Mouse (Mus musculus) MEL (cell line): ENCODE measurements around the gene Vav3. TPM values are rescaled to one million over a fixed set of nuclear protein-coding genes. Genes with fewer than 3 reads are reported as not detected.

Experiments used
- DNase-seq: peaks from one replicate; pipeline ENCODE4 v3.0.0; 2011; ENCODE audit warnings: low read depth, low spot score
- H3K27ac ChIP-seq: 2 replicates; pipeline ENCODE4 v1.5.1; 2012; ENCODE audit warnings: low read depth, mild to moderate bottlenecking, control low read depth, low read length, moderate library complexity; ENCODE audit not compliant: control insufficient read depth
- H3K27me3 ChIP-seq, 2 experiments: fragments of 150-350 bp in 1 of 2; sonication (generic) in 1 of 2; 2 replicates each; pipeline ENCODE4 v1.6.1; 2012; ENCODE audit warnings: low read length in 2 of 2, mild to moderate bottlenecking in 2 of 2, improper control_type of control experiment in 1 of 2, moderate library complexity in 1 of 2; ENCODE audit not compliant: insufficient read depth in 2 of 2, control insufficient read depth in 1 of 2
- H3K36me3 ChIP-seq, 2 experiments: 2 replicates each; pipeline ENCODE4 v1.6.1; 2012 to 2014; ENCODE audit warnings: low read length in 2 of 2, improper control_type of control experiment in 1 of 2, inconsistent platforms in 1 of 2, mild to moderate bottlenecking in 1 of 2; ENCODE audit not compliant: insufficient read depth in 2 of 2, control insufficient read depth in 1 of 2
- H3K4me1 ChIP-seq, 2 experiments: fragments of 150-350 bp in 1 of 2; sonication (generic) in 1 of 2; 2 replicates each; pipeline ENCODE4 v1.6.1; 2012; ENCODE audit warnings: low read length in 2 of 2, improper control_type of control experiment in 1 of 2, mild to moderate bottlenecking in 1 of 2; ENCODE audit not compliant: insufficient read depth in 2 of 2, control insufficient read depth in 1 of 2
- H3K4me3 ChIP-seq, 2 experiments: fragments of 150-350 bp in 1 of 2; sonication (generic) in 1 of 2; 2 replicates each; pipeline ENCODE4 v1.5.1; 2012; ENCODE audit warnings: low read depth in 2 of 2, low read length in 2 of 2, mild to moderate bottlenecking in 2 of 2, moderate library complexity in 2 of 2, control low read depth in 1 of 2, improper control_type of control experiment in 1 of 2; ENCODE audit not compliant: control insufficient read depth in 1 of 2, insufficient read depth in 1 of 2
- H3K79me2 ChIP-seq: 2 replicates; pipeline ENCODE4 v1.6.1; 2012; ENCODE audit warnings: mild to moderate bottlenecking, low read length, moderate library complexity; ENCODE audit not compliant: control insufficient read depth, poor library complexity, insufficient read depth
- H3K9ac ChIP-seq: 2 replicates; pipeline ENCODE4 v1.6.1; 2012; ENCODE audit warnings: low read depth, mild to moderate bottlenecking, control low read depth, low read length, moderate library complexity; ENCODE audit not compliant: control insufficient read depth, poor library complexity, severe bottlenecking
- H3K9me3 ChIP-seq: fragments of 150-350 bp; sonication (generic); replicated peaks from 2 replicates; pipeline ENCODE4 v1.6.1; 2012; ENCODE audit warnings: mild to moderate bottlenecking, low read length, improper control_type of control experiment, moderate library complexity; ENCODE audit not compliant: insufficient read depth
- E2F4 ChIP-seq: IDR thresholded peaks from 2 replicates; pipeline ENCODE4 v1.6.1; 2011; ENCODE audit warnings: low read depth, low read length, improper control_type of control experiment, borderline replicate concordance
- GABPA ChIP-seq: IDR thresholded peaks from 2 replicates; pipeline ENCODE4 v1.6.1; 2012; ENCODE audit warnings: low read depth, mild to moderate bottlenecking, inconsistent platforms, low read length, improper control_type of control experiment, moderate library complexity
- HCFC1 ChIP-seq: IDR thresholded peaks from 2 replicates; pipeline ENCODE4 v1.6.1; 2012; ENCODE audit warnings: low read depth, mild to moderate bottlenecking, inconsistent platforms, low read length, improper control_type of control experiment, moderate library complexity
- KAT2A ChIP-seq: conservative IDR thresholded peaks from 2 replicates; pipeline ENCODE4 v1.6.1; 2012; ENCODE audit warnings: low read depth, low read length, improper control_type of control experiment, inconsistent platforms
- MAFK ChIP-seq: IDR thresholded peaks from 2 replicates; pipeline ENCODE4 v1.6.1; 2011; ENCODE audit warnings: low read depth, mild to moderate bottlenecking, low read length, improper control_type of control experiment, borderline replicate concordance
- NELFE ChIP-seq: IDR thresholded peaks from 2 replicates; pipeline ENCODE4 v1.6.1; 2011; ENCODE audit warnings: low read depth, low read length, improper control_type of control experiment
- SIN3A ChIP-seq: IDR thresholded peaks from 2 replicates; pipeline ENCODE4 v1.6.1; 2012; ENCODE audit warnings: low read length, improper control_type of control experiment, inconsistent platforms
- TAL1 ChIP-seq: IDR thresholded peaks from 2 replicates; pipeline ENCODE4 v1.6.1; 2012; ENCODE audit warnings: mild to moderate bottlenecking, inconsistent platforms, low read length, moderate library complexity, mixed read lengths
- TBP ChIP-seq: IDR thresholded peaks from 2 replicates; pipeline ENCODE4 v1.8.0; 2011; ENCODE audit warnings: low read depth, low read length, improper control_type of control experiment
- UBTF ChIP-seq: IDR thresholded peaks from 2 replicates; pipeline ENCODE4 v1.6.1; 2012; ENCODE audit warnings: low read depth, mild to moderate bottlenecking, inconsistent platforms, low read length, improper control_type of control experiment, moderate library complexity, borderline replicate concordance; ENCODE audit not compliant: insufficient read depth
- USF2 ChIP-seq, 2 experiments: IDR thresholded peaks; 2 replicates each; pipeline ENCODE4 v1.6.1; 2011 to 2012; ENCODE audit warnings: improper control_type of control experiment in 2 of 2, low read length in 2 of 2, borderline replicate concordance in 1 of 2, inconsistent platforms in 1 of 2, low read depth in 1 of 2, mild to moderate bottlenecking in 1 of 2; ENCODE audit not compliant: insufficient read depth in 1 of 2
- ZC3H11A ChIP-seq: IDR thresholded peaks from 2 replicates; pipeline ENCODE4 v1.6.1; 2012; ENCODE audit warnings: low read depth, mild to moderate bottlenecking, inconsistent platforms, low read length, improper control_type of control experiment
- ZMIZ1 ChIP-seq: IDR thresholded peaks from 2 replicates; pipeline ENCODE4 v1.6.1; 2012; ENCODE audit warnings: low read depth, mild to moderate bottlenecking, inconsistent platforms, low read length, improper control_type of control experiment, moderate library complexity
- polyA plus RNA-seq, 2 experiments: library from polyadenylated mRNA; stranded (reverse) in 1 of 2; unstranded in 1 of 2; fragments of >175 nt in 1 of 2; fragments of >200 nt in 1 of 2; gene quantifications; 2 replicates each; pipeline versions ENCODE4 v1.2.1 to v1.2.4; 2012; ENCODE audit warnings: low replicate concordance in 2 of 2, low read depth in 1 of 2; ENCODE audit not compliant: insufficient read length in 2 of 2, insufficient read depth in 1 of 2, missing spikeins in 1 of 2
- total RNA-seq: library from RNA; depleted of rRNA; stranded (reverse); fragments of 300-350 nt; gene quantifications from 2 replicates; pipeline ENCODE4 v1.2.3, GENCODE M21; 2012

Vav3 gene
- total and polyA plus RNA-seq, 3 experiments, result not detected

DNA sequence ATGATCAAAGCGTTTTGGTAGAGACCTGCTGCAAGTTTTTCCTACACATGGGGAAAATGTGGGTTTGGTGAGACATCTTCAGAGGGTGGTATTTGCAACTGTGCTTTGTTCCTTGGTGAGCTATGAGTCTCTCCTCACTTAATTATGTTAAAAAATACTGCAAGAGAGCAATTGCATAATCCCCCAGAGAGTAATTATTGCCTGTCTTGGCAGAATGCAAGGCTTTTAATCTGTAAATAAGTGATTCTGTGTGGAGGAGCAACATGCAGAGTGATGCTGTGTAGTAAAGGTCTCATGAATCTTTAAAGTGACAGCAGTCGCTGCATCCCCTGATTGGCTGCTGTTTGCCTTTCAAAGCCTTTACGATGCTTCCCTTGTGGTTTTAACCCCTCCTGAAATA lies 80.6 kb downstream of the Vav3 start:
- no peaks in the 10 kb centered on the region for H3K36me3 ChIP-seq
- H3K4me1 ChIP-seq, result no peaks in the 10 kb centered on the region
- H3K27ac ChIP-seq, result no peak overlapping the region
- no peak for DNase-seq
- no peaks in the 10 kb centered on the region for H3K79me2 ChIP-seq
- TF ChIP-seq HCFC1, result no peak
- no peaks in the 10 kb centered on the region for H3K9me3 ChIP-seq
- no peak overlapping the region for H3K4me3 ChIP-seq
- H3K9ac ChIP-seq, result no peak overlapping the region
- no peaks in the 10 kb centered on the region; a peak in 1 of 4 replicates for H3K27me3 ChIP-seq

DNA sequence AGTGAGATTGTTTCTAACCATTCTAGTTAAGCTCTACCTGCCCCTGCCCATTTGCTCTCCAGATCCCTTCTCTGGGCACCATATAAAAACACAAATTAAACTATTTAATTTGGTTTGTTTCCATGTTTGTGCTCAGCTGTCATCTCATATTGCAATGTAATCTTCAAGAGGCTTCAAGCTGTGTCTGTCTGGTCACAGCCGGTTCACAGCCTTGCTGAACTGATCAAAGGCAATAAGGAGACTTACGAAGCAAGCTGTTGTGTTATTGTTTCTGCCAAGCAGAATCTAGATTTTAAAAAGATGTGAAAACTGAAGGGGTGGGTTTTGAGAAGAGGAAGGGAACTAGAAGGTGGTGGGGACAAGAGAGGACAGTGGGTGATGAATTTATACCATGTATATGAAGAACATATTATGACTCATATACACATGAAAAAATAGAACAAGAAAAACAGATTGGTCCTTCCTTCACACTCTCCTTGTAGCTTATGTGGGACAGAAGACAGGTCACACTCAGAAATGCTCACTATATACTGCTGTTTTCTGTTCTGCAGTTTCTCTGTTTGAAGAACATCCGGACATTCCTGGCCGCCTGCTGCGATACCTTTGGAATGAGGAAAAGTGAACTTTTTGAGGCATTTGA lies 83.1 kb downstream of the Vav3 start:
- H3K4me3 ChIP-seq, result no peak overlapping the region
- H3K9ac ChIP-seq, result no peak overlapping the region
- no peaks in the 10 kb centered on the region for H3K36me3 ChIP-seq
- H3K4me1 ChIP-seq, result no peaks in the 10 kb centered on the region
- no peak for DNase-seq
- no peaks in the 10 kb centered on the region for H3K9me3 ChIP-seq
- H3K27me3 ChIP-seq, result no peaks in the 10 kb centered on the region; a peak in 1 of 4 replicates
- H3K27ac ChIP-seq, result no peak overlapping the region
- H3K79me2 ChIP-seq, result no peaks in the 10 kb centered on the region
- TF ChIP-seq UBTF (no peak), ZMIZ1 (no peak), GABPA (no peak), SIN3A (no peak), TBP (no peak), E2F4 (no peak), MAFK (no peak), USF2 (IDR thresholded peaks at IDR 0.05; ENCODE audit: borderline replicate concordance in 1 of 2, insufficient read depth in 1 of 2, low read depth in 1 of 2, low read length in 2 of 2) (no peak), TAL1 (no peak)

DNA sequence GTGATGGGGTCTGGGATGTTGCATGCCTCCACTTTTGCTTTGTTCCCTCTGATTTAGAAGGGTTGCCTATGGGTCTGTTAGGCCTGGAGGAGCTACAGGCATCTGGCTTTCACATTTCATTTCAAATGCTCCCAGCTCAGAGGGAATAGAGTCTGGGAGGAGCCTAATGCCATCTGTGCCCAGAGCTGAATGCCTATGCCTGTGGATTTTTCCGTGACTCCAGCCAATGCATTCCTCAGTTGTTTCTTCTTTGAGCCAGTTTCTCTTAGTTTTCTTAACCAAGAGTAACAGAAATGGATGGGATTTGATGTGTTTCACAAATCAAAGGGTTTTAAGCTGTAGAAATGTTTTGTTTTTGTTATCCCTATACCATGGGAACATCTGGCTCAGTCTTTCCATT lies 90.8 kb downstream of the Vav3 start:
- Histone ChIP-seq H3K27ac (no peak overlapping the region), H3K9me3 (no peaks in the 10 kb centered on the region), H3K27me3 (no peaks in the 10 kb centered on the region), H3K4me1 (no peaks in the 10 kb centered on the region), H3K4me3 (no peak overlapping the region), H3K79me2 (no peaks in the 10 kb centered on the region), H3K36me3 (no peaks in the 10 kb centered on the region), H3K9ac (no peak overlapping the region)
- no peak for TF ChIP-seq SIN3A
- TF ChIP-seq ZC3H11A, result no peak
- no peak for TF ChIP-seq KAT2A
- TF ChIP-seq ZMIZ1, result no peak
- TF ChIP-seq NELFE, result no peak
- DNase-seq, result no peak
